Mouse (Mus musculus): Measurements from ENCODE around the gene C030005K15Rik. TPM values are rescaled to one million over a fixed set of nuclear protein-coding genes. Genes with fewer than 3 reads are reported as not detected.

The C030005K15Rik gene
- polyA plus RNA-seq, 1 experiment from 2014 or later: not detected

DNA sequence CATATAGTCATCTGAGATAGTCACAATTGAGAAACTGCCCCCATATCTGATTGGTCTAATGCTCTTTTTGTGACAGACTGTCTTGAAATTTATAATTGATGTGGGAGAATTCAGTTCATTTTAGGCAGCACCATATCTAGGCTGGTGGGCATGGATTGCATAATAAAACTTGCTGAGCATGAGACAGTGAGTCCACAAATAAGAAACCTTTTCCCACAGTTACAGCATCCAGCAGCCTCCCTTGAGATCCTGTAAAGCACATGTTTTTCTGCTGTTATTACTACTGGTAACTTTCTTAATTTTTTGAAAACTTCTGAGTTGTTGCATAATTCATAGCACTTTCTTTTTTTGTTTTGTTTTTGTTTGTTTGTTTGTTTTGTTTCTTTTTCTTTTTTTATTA, 43.6 kb downstream of the C030005K15Rik start:
- no peak overlapping the region for H3K9ac ChIP-seq (ENCODE audit: low read length)
- H3K4me1 ChIP-seq (replicated peaks; ENCODE audit: control insufficient read depth, insufficient read depth): no peaks in the 10 kb centered on the region
- no peaks in the 10 kb centered on the region for H3K9me3 ChIP-seq (ENCODE audit: control insufficient read depth, low read length)
- no peak for DNase-seq (ENCODE audit: low spot score)
- H3K36me3 ChIP-seq (ENCODE audit: control insufficient read depth, insufficient read depth, low read length): no peaks in the 10 kb centered on the region
- no peak for ATAC-seq (ENCODE audit: low FRiP score, low TSS enrichment)
- H3K4me2 ChIP-seq (replicated peaks; ENCODE audit: low read depth): no peak overlapping the region
- no peak overlapping the region for H3K27ac ChIP-seq (replicated peaks)
- no peak for TF ChIP-seq EP300 (optimal IDR thresholded peaks at IDR 0.05)
- H3K27me3 ChIP-seq (ENCODE audit: control insufficient read depth, insufficient read depth, low read length): no peaks in the 10 kb centered on the region
- H3K4me3 ChIP-seq (ENCODE audit: low read depth, low read length): no peak overlapping the region

Other genes with a start within 250 kb of the C030005K15Rik start
- 589 and 601 TPM in 2 replicates for gene Dcn, start 247.1 kb downstream of the C030005K15Rik start, polyA plus RNA-seq (2015; fragmentation: Nextera tagmentation; extraction: Ambion mirVana)
- gene Lum, start 161.6 kb downstream of the C030005K15Rik start, polyA plus RNA-seq (2015; fragmentation: Nextera tagmentation; extraction: Ambion mirVana): 143 and 155 TPM in 2 replicates
- 0.35 TPM in 2 replicates for gene Kera, start 119.9 kb downstream of the C030005K15Rik start, polyA plus RNA-seq (2015; fragmentation: Nextera tagmentation; extraction: Ambion mirVana)
- 0.54 and 0.89 TPM in 2 replicates for gene Epyc, start 82.7 kb downstream of the C030005K15Rik start, polyA plus RNA-seq (2015; fragmentation: Nextera tagmentation; extraction: Ambion mirVana)
- not detected in 2 replicates for gene Ccer1, start 33.7 kb downstream of the C030005K15Rik start, polyA plus RNA-seq (2015; fragmentation: Nextera tagmentation; extraction: Ambion mirVana)

All from stomach, postnatal 0 days (tissue).